Mouse (Mus musculus) neutrophil, adult 83 days (primary cell): ENCODE results near the gene Cpxm2. TPM values are rescaled to one million over a fixed set of nuclear protein-coding genes. Genes with fewer than 3 reads are reported as not detected.

Source experiments
- total RNA-seq, 2 experiments: library from RNA; stranded (reverse); gene quantifications; one replicate each; pipeline ENCODE4 v1.2.4; 2023

Cpxm2 gene
- not detected for total RNA-seq

GRCm38 (mm10) chr7:132154368-132154961 is at the start of gene Cpxm2:
Gene Cpxm2 (minus strand): TSS chr7:132154739.

Other genes starting within 250 kb of the Cpxm2 start
- gene Gpr26, start 188.3 kb downstream of the Cpxm2 start, total RNA-seq, result not detected
- gene Chst15, start 162.5 kb upstream of the Cpxm2 start, total RNA-seq, result 10 to 100 TPM; 71.8 to 78.4 TPM